Comparison of ENCODE assay signal across 11 mouse cellular contexts in the genomic region with DNA sequence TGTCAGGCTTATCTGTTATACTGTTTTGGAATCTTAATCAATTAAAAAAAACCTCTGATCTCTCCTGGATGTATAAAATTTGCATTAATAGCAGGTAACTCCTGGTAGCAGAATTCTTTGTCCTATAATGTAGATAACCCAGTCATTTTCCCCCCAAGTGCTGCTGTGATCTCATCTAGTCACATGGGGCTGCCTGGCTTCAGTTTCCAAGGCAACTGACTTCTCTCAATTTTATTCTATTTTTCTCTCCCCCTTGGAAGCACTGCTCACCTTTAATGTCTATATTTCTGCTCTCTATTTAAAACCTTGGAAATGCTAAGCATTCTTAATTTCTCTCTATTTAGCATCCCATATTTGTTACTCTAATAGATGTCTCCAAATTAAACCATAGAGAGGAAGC.
"Had no signal": no experiment of that assay in that cellular context is flagged by ENCODE, and none has a peak within 500 bp of the region (broad histone marks: within the 10 kb centered on the region; RNA-seq: fewer than 3 reads in every experiment).

No protein-coding gene starts in this region.

- H3K9ac ChIP-seq: kidney, embryonic 15.5 days; liver, embryonic 15.5 days had no signal

- H3K4me2 ChIP-seq: kidney, embryonic 15.5 days; liver, embryonic 11.5 days; liver, embryonic 15.5 days had no signal

- H3K27ac ChIP-seq: kidney, embryonic 15.5 days; limb, embryonic 10.5 days; liver, embryonic 15.5 days had no signal

- ATAC-seq: lung, postnatal 0 days had no signal

- DNase-seq: kidney, adult 18-20 months; kidney, postnatal 14 days; lung, adult 2 months; lung, postnatal 36 days; right cerebral cortex, postnatal 14 days; thymus, postnatal 36 days had no signal

- H3K27me3 ChIP-seq: kidney, embryonic 15.5 days; liver, embryonic 15.5 days had no signal

- H3K4me1 ChIP-seq: kidney, embryonic 15.5 days; limb, embryonic 10.5 days; liver, embryonic 15.5 days had no signal

- H3K4me3 ChIP-seq: kidney, embryonic 15.5 days; limb, embryonic 10.5 days; liver, embryonic 15.5 days had no signal

- H3K9me3 ChIP-seq: kidney, embryonic 15.5 days; limb, embryonic 10.5 days; liver, embryonic 15.5 days had no signal

- H3K36me3 ChIP-seq: kidney, embryonic 15.5 days; limb, embryonic 10.5 days; liver, embryonic 15.5 days had no signal
